Mouse (Mus musculus): ENCODE data around the gene 4833439L19Rik.

Gene 4833439L19Rik

GRCm38 (mm10) chr13:54521181-54521580 is 44.1 kb downstream of the 4833439L19Rik start:
- in situ Hi-C loops (cut with MboI), result no loop called here

GRCm38 (mm10) chr13:54520221-54520620 is 45.0 kb downstream of the 4833439L19Rik start:
- in situ Hi-C loops (cut with MboI), result no loop called here

GRCm38 (mm10) chr13:54505920-54506319 is 59.3 kb downstream of the 4833439L19Rik start:
- in situ Hi-C loops (cut with MboI), result no loop called here

- in situ Hi-C loops (cut with MboI), result no loop called here
Observed at GRCm38 (mm10) chr13:54504611-54505260, 60.5 kb downstream of the 4833439L19Rik start.

- in situ Hi-C loops (cut with MboI), result no loop called here
Observed at GRCm38 (mm10) chr13:54503604-54504521, 61.4 kb downstream of the 4833439L19Rik start, which contains the start of gene Simc1. Gene Simc1 (plus strand): TSS chr13:54503779.

GRCm38 (mm10) chr13:54503278-54503603 is 62.0 kb downstream of the 4833439L19Rik start:
- in situ Hi-C loops (cut with MboI), result no loop called here

GRCm38 (mm10) chr13:54501957-54502690 is 63.1 kb downstream of the 4833439L19Rik start:
- in situ Hi-C loops (cut with MboI), result no loop called here

GRCm38 (mm10) chr13:54501352-54501751 is 63.9 kb downstream of the 4833439L19Rik start:
- in situ Hi-C loops (cut with MboI), result no loop called here
